Mouse (Mus musculus): ENCODE measurements around the gene Hist1h2bb. TPM values are rescaled to one million over a fixed set of nuclear protein-coding genes. Genes with fewer than 3 reads are reported as not detected.
"Not testable (repeated sequence)": the region's sequence is repeated elsewhere in the genome, so short reads cannot be mapped to it uniquely, and the experiment has no call there.

Hist1h2bb gene
- 1 to 10 TPM; 1.3 to 1.4 TPM for total RNA-seq (2021)
- long read RNA-seq, experiment 1, partial matches to known transcripts, result 0 of 1 reads
- long read RNA-seq, experiment 1, other reads (novel, unspliced or antisense), result 1 of 1 reads
- long read RNA-seq, experiment 2, partial matches to known transcripts, result 0 of 1 reads
- long read RNA-seq, experiment 2, other reads (novel, unspliced or antisense), result 1 of 1 reads

DNA sequence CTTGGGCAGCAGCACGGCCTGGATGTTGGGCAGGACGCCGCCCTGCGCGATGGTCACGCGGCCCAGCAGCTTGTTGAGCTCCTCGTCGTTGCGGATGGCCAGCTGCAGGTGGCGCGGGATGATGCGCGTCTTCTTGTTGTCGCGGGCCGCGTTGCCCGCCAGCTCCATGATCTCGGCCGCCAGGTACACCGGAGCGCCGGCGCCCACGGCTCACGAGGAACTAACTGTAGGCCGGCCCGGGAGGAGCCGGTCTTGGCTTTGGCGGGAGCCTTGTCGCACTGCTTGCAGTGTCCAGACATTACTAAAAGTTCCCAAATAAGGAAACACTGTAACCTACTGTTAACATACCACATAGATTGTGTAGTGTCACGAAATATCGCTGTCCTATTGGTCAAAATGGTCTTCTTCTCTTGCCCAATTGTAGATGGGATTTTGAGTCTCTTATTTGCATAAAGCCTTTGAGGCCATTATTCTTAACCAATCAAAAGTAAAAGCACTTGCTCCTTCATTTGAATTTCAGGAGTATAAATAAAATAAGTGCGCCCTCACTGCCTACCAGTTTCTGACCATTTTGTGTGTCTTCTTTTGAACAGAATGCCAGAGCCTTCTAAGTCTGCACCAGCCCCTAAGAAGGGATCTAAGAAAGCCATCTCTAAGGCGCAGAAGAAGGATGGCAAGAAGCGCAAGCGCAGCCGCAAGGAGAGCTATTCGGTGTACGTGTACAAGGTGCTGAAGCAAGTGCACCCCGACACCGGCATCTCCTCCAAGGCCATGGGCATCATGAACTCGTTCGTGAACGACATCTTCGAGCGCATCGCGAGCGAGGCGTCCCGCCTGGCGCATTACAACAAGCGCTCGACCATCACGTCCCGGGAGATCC lies at the start of gene Hist1h2bb:
Gene Hist1h2bb, plus strand, starts transcription at position 534 of the 880 bp plus-strand sequence.
- DNase-seq (ENCODE audit: low spot score), result peak; percentile 43

- peak; percentile 49 for DNase-seq (ENCODE audit: low spot score)
Observed at GRCm38 (mm10) chr13:23697491-23698299, 48.8 kb upstream of the Hist1h2bb start.

- DNase-seq (ENCODE audit: low spot score), result peak; percentile 100
Observed at GRCm38 (mm10) chr13:23698300-23698693, 48.2 kb upstream of the Hist1h2bb start, which contains the start of gene Hist1h4c. Gene Hist1h4c (minus strand): TSS chr13:23698454.

GRCm38 (mm10) chr13:23698996-23699395 lies 47.5 kb upstream of the Hist1h2bb start:
- no peak for DNase-seq (ENCODE audit: low spot score)

- no peak for DNase-seq (ENCODE audit: low spot score)
Observed at GRCm38 (mm10) chr13:23699767-23700166, 46.8 kb upstream of the Hist1h2bb start.

- peak; percentile 83 for DNase-seq (ENCODE audit: low spot score)
Observed at GRCm38 (mm10) chr13:23700786-23701520, 45.6 kb upstream of the Hist1h2bb start.

DNA sequence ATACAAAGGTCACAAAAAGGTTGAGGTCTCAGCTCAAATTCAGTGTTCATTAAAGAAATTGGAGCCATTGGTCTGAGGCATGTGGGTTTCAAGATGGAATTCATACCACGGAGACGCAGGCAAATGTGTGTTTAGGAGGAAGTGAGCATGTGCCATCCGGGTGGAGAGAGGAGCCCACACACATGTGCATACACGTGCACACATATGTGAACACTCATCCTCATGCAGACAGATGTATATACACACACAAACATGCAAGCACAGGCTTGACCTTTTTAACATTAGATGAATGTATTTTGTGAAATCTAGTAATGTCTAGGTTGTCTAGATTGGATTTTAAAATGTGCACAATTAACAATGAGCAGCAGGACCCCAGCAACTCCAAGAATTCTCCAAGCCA lies 44.3 kb upstream of the Hist1h2bb start:
- DNase-seq (ENCODE audit: low spot score), result no peak

DNA sequence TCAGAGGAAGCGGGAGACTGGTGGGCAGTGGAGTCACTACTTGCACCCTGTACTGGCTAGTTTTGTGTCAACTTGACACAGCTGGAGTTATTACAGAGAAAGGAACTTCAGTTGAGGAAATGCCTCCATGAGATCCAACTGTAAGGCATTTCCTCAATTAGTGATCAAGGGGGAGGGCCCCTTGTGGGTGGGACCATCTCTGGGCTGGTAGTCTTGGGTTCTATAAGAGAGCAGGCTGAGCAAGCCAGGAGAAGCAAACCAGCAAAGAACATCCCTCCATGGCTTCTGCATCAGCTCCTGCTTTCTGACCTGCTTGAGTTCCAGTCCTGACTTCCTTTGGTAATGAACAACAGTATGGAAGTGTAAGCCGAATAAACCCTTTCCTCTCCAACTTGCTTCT lies 43.7 kb upstream of the Hist1h2bb start:
- not testable (repeated sequence) for DNase-seq (ENCODE audit: low spot score)

- no peak for DNase-seq (ENCODE audit: low spot score)
Observed at GRCm38 (mm10) chr13:23705751-23706356, 40.7 kb upstream of the Hist1h2bb start.

DNA sequence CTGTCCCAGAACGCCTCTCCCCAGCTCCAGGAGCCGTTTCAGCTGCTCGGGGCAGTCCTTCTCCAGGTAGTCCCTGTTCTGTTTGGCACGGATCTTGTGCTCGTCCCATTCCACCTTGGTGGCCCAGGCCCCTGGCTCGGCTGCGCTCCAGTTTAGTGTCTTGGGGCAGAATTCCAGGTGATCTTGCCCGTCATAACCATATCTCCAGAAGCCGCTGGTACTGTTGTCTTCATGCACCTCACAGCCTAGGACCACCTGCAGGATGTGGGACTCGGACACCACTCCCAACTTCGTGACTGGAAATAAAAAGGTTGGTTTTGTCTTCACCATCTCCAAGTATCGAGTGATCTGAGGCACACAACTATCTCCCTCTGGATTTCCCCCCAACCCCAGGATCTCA lies 39.8 kb upstream of the Hist1h2bb start:
- DNase-seq (ENCODE audit: low spot score), result no peak

DNA sequence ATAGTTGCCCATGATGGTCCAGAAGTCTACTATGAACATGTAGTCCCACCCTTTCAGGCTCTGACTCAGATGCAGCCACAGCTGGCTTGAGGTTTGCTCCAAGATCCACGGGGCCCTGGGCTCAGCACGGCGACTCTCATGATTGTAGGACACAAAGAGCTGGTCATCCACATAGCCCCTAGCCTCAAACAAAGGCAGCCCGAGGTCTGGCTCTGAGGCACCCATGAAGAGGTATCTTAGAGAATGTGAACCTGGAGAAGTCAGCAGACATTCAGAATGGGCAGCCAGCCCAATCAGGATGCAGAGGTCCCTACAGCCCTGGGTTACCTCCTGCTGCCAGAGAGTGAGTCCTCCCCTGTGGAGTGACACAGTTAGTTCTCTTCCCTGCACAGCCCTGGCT lies 38.5 kb upstream of the Hist1h2bb start:
- no peak for DNase-seq (ENCODE audit: low spot score)

GRCm38 (mm10) chr13:23708654-23709053 lies 37.9 kb upstream of the Hist1h2bb start:
- no peak for DNase-seq (ENCODE audit: low spot score)

DNA sequence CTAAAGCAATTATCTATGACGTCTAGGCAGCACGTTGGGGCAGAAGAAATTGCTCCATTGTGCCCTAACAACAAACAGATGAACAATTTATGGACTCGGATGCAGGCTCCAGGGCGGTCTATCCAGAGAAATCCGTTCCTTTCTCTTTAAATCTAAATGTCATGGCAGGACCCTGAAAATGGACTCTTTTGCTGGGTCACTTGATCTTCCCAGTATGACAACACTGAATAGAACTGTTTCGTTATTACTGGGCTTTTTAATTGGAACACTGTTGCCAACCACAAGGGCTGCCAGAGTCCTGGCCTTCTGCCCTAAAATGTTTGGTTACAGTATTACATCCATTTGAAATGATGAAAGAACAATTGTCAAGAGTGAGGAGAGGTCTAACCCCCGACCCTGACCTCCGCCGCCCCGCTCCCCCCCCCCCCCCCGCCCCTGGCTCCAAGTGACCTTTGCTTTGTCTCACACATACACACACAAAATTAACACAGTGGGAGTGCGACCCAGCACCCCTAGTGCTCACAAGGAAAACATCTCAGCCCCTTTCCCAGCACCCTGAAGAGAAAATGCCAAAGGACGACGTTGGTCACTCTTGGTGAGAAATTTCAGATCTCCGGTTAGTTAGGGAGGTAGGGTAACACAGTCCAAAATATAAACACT lies 36.7 kb upstream of the Hist1h2bb start:
- DNase-seq (ENCODE audit: low spot score), result no peak

GRCm38 (mm10) chr13:23710374-23711089 lies 36.0 kb upstream of the Hist1h2bb start, which contains the start of gene Hfe:
Gene Hfe (minus strand): TSS chr13:23710854.
- peak; percentile 53 for DNase-seq (ENCODE audit: low spot score)

DNA sequence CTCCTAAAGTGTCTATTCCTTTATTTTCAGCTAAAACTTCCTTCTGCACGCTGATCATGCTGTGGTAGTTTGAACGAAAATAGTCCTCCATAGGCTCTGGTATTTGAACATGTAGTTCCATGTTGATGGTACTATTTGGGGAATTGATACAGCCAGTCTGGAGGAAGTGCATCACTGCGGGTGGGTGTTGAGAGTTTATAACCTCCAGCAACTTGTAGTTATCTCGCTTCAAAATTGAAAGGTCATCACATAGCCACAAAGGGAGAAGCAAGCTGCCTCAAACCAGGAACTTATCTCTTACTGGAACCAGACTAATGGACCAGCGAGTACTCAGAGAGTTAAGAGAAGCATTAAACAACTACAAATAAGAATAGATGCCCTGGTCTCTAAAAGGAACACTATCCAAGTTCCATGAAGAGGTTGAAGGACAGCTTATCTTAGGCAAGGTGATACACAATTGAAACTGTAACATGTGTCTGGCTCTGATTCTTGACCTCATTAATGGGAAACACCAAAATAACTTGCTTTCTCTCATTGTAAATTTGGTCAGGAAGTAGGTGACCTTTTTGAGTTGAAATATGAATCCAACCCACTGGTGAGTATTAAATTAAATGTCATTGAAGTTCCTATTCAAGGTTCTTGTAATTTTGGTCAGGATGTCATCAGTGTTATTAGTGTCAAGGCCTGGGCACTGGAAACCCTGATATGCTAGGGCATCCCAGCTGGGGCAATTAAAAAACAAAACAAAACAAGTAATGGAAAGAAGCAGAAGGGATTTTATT lies 30.1 kb upstream of the Hist1h2bb start:
- no peak for DNase-seq (ENCODE audit: low spot score)

GRCm38 (mm10) chr13:23717176-23717575 lies 29.4 kb upstream of the Hist1h2bb start:
- DNase-seq (ENCODE audit: low spot score), result no peak

GRCm38 (mm10) chr13:23717593-23718245 lies 28.8 kb upstream of the Hist1h2bb start:
- DNase-seq (ENCODE audit: low spot score), result not testable (repeated sequence)

DNA sequence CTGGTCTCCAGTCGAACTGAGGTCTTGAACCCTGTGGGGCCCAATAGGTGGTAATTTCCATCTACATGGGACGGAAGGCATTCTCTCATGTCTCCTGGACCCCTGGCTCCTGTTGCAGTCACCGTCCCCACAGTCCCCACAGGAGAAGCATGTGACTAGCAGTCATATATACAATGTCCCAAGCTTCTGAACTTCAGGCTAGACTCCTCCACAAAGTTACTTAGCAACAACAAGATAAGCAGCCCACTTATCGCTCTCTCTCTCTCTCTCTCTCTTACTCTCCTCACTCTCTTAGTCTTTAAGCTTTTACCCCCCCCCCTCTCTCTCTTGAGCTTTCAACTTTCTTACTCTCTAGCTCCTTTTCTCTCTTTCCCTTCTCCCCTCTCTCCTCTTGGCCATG lies 22.3 kb upstream of the Hist1h2bb start:
- no peak for DNase-seq (ENCODE audit: low spot score)
